Mouse (Mus musculus): ENCODE data around the gene Gm28230.

Gene Gm28230

DNA sequence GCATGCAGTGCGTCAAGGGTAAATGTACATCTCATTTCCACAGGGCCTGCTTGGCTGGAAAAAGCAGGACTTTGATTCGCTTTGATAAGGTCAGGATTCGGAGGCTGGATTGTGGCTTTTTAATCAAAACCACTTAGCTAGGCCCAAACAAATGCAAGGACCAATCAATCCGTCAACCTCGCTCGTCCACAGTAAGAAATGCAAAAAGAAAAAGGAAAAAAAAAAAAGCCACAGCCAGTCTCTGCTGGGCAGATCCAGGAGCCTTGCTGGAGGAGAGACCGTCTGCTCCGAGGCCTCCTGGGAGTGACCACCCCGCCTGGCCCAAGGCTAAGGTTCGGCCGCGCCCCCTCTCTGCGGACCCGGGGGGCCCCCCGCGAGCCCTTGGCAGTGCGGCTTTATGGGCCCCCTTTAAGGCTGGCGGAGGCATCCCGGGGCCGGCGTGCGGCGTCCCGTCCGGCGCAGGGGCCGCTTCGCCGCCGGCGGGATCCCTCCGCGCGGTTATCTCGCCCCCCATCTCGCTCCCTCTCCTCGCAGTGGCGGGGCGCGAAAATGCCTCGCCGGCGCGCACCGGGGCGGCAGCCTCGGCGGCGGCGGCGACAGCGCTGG, 22.0 kb upstream of the Gm28230 start, which contains the start of gene Hoxd8:
TSS of gene Hoxd8 (plus strand) at position 223 of the 606 bp plus-strand sequence.
- DNase-seq (ENCODE audit: low spot score) = no peak

DNA sequence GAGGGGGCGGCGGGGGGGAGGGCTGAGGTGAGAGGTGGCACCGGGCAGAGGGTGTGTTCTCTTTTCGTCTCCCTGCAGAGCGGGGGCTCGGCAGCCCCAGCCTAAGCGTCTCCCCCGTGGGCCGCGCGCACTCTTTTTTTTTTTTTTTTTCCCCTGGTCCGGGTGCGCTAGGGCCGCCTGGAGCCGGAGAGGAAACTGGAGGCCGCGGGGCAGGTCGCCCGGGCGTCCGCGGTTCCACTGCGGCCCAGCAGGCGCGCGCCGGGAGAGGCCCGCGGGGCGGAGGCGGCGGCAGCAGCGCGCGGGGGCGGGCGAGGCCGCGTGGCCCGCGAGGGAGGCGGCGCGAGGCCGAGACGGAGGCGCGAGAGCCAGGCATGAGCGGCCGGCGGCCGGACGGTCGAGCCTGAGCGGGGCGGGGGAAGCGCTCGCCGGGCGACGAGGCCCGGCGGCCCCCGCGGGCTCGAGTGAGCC, 21.5 kb upstream of the Gm28230 start:
- DNase-seq (ENCODE audit: low spot score) = no peak

DNA sequence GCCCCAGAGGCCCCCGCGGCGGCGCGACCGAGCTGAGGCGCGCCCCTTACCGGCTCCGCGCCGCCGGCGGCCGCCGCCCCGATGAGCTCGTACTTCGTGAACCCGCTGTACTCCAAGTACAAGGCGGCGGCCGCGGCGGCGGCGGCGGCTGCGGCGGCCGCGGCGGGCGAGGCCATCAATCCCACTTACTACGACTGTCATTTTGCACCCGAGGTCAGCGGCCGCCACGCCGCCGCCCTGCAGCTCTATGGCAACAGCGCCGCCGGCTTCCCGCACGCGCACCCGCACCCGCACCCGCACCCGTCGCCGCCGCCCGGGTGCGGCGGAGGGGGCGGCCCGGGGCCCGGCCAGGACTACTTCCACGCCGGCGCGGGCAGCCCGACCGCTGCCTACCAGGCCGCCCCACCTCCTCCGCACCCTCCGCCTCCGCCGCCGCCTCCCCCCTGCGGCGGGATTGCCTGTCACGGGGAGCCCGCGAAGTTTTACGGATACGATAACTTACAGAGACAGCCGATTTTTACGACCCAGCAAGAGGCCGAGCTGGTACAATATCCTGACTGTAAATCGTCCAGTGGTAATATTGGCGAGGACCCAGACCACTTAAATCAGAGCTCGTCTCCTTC, 20.9 kb upstream of the Gm28230 start:
- no peak for DNase-seq (ENCODE audit: low spot score)

DNA sequence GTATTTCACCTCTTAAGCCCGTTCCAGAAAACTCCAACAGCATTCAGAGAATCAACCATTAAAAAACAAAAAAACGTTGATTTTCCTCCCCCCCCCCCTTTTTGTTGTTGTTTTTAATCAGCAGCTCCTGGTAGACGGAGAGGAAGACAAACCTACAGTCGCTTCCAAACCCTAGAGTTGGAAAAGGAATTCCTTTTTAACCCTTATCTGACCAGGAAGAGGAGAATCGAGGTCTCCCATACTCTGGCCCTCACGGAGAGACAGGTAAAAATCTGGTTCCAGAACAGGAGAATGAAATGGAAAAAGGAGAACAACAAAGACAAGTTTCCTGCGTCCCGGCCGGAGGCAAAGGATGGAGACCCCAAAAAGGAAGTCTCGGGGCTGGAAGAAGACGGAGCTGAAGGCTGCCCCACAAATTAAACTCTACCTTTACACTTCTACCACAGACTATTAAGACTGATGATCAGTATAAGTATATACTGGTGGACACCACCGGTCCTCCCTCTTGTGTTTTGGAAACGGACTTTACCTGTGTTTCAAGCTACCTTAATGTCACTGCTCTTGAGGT, 20.1 kb upstream of the Gm28230 start:
- DNase-seq (ENCODE audit: low spot score) = no peak

DNA sequence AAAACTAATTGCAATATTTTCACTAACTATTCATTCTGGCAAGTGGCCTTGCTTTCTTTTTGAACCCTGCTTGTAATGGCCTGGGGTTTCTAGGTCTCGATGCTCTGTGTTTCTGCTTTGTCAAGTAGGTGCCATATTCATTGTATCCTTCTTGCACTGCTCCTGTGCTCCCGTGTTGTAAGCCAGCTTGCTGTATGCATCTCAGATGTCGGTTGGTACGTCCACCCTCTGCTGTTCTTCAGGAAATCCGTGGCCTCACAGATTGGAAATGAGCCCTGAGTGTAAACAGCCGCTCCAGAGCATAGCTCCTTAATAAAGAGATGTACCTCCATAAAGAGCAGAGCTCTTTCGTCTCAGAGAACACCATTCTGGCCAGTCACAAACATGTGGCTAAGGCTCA, 18.9 kb upstream of the Gm28230 start:
- DNase-seq (ENCODE audit: low spot score) = no peak

DNA sequence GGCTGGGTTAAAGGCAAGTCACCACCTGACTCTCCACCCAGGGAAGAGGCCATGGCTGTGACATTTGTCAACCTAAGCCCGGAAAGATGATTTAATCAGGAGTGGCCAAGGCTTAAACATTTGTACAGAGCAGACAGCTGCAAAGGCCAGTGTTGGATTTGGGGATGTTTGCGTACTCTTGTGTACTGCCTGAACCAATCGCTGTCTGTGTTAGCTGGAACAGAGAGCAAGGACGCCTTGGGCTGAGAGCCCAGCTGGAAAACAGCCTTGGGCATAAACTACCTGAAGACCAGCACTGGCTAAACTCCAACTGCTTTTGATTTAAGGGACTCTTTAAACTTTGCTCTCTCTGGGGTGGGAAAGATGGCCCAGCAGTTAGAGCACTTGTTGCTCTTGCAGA, 17.9 kb upstream of the Gm28230 start:
- DNase-seq (ENCODE audit: low spot score) = no peak

DNA sequence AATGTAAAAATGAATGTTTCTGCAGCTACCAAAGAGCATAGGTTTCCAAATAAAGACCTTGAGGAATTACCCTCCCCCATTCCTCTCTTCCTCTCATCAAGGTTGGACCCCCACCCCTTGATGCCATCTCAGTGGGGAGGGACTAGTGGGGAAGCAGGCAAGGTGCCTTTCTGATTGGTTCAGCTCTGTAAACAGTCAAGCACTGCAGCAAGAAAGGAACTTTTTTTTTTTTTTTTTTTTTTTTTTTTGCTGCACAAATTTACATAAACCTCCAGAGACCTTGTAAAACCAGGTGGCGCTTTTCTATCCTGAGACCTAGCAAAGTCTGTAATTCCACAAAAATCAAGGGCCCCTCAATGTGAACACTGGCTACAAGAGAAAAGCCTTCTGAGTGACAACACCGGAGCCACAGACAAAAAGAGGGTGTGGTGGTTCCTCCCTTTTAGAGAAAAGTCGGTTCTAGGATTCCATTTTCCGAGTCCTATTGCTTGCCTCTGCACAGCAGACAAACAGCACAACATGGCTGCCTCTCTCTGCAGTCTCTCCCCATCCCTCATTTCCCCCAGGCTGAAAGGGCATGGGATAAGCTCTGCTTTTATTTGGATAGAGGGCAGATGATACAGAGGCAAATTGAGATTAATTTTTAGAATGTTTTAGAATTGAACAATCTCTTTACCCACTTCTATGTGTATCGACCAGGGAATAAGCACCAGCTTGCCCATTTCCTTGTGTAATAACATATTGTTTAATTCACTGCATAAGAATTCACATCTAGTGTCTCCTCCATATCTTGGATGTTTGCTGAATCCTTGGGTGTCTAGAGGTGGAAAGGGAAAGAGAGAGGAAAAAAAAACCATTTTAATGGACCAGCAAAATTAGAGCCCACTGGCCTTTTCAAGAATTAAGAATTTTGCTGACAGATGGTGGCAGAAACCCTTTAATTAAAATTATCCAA, 16.8 kb upstream of the Gm28230 start:
- no peak for DNase-seq (ENCODE audit: low spot score)

DNA sequence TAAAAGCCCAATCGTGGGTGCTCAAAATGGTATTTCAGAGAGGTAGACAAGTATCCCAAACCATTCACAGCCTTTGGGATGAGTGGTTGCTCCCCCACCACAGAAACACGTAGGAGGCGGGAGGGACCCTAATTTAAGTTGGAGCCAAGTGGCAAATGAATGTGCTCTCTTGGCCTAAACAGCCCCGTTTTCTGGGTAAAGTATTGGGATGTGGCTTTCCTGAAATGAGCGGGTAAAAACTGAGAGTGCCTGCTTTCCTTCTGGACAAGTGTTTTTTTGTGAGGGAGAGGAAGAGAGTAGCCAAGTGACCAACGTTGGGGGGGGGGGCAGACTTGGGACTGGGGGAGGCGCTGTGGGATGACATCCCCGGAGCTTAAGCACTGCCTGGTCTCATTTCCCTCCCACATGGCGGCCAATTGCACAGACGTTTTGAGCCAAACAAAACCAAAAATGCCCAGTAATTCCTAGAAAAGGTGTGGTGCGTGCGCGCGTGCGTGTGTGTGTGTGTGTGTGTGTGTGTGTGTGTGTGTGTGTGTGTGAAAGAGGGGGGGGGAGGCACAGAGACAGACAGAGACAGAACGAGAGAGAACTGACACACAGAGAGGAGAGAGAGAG, 15.5 kb upstream of the Gm28230 start:
- no peak for DNase-seq (ENCODE audit: low spot score)

DNA sequence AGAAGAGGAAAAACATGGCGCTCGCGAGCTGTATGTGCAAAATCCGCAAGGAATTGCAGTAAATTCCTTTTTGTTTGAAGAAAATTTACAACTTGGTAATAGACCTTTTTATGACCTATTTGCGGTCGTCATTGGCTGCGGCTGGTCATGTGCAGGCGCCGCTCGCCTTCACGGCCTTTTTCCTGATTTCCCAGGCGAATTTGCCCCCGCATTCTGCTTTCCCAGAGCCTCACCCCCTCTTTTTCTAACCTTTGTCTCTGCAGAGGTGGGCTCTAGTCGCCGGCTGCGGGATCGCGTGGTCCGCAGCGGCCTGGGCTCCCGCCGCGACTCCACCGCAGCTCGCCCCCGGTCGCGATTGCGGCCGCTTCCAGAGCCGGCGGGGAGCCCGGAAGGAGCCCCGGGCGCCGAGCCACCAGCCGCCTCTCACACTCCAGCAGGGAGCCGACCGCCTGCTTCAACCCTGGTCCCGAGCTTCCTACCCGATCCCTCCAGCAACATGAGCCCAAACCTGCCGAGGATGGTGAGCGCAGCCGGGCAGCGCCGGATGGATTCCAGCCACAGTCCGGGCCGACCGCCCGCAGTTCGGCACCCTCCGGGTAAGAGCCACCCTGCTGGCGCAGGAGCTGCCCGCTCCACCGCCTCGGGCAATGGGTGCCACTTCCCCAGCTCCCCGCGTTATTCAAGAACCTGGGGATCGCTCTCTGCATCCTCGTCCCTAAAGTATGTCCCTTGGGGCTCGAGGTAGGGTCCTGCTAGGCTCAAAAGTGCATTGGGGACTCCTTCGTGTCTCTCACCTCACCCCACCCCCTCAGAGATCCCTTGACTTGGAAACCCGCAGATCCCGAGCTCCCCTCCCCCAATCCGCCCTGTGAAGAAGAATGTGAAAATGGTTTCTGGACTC, 14.6 kb upstream of the Gm28230 start, which contains the start of the genes Hoxd3 and Hoxd4:
TSS of gene Hoxd3 (plus strand) at position 207 of the 901 bp plus-strand sequence.
TSS of gene Hoxd4 (plus strand) at position 209 of the 901 bp plus-strand sequence.
- no peak for DNase-seq (ENCODE audit: low spot score)

DNA sequence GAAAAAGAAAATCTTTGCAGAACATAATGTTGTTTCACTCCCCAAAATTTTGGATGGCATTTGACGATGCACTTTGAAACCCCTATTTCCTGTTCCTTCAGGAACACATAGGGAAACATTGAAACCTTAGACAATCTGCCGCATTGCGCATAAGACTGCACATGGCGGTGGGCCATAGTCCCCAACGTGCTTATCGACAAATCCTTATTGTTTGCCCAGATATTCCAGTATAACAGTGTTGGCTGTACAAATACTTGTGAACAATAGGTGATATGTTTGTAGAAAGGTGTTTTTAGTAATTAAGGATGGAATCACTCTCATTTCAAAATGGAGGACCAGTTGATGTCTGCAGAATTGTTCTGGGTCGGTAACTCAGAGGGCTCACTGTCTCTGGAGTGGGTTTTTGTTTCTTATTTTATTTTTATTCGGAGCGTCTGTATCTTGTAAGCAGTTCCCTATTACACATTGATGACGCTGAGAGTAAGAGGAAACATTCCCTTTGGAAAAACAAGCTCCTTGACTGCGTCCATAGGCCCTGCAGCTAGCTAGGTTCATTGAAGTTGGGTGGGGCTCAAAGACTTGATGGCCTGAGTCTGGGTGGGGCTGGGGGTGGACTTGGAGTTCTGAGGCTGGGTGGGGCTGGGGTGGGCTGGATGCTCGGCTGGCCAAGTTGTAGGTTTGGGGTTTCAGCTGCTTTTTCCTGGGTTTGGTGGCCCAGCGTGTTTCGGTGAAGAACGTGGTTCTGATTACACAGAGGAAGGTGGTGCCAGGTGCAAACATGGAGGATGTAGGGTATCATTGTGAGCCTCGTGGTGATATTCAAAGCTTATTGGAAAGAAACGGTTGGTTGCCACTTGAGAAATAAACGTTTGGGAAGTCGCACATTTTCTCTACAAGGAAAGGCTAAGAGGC, 13.0 kb upstream of the Gm28230 start:
- DNase-seq (ENCODE audit: low spot score) = no peak

DNA sequence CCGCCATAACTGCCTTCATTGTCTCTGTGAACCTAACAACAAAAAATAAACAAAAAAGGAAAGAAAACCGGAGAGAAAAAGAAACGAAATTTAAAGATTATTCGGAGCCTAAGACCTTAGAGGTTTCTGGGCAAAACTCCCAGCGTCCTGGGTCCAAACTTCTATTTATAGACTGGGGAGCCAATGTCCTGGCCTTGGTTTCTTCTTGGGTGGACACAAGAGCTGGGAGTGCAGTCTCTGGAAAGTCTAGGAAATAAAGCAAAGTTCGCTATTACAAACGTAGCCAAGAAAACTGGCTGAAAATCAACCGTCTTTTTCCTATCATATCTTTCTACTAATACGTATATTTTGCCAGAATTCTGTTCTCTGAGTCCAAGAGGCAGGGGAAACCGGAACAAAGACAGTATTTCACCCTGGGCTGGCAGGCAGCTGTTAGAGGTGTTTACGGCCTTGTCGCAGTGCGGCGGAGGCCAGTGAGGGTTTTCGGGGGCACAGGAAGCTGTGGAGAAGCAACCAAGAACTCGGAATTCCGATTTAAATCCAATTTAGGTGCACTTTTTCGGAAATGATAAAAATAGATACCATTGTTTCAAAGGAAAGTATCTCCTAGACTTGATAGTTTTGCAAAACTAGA, 12.3 kb upstream of the Gm28230 start:
- no peak for DNase-seq (ENCODE audit: low spot score)

DNA sequence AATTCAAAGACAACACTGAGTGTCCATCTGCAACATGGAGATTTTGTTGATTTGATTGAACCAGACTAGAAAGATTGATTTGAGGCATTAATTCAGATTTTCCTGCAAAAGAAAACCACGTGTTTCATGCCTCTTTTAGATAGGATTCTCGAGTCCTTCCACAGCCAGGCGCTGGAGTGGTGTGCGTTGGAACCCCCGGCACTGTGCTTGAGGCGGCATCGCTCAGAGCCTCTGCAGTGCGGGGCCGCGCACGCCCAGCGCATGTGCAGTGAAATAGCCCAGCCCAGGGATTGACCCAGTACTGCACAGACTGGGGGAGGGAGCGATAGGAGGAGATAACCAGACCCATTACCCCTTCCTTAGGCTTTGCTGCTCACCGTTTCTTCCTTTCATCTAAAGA, 11.6 kb upstream of the Gm28230 start:
- DNase-seq (ENCODE audit: low spot score) = no peak

DNA sequence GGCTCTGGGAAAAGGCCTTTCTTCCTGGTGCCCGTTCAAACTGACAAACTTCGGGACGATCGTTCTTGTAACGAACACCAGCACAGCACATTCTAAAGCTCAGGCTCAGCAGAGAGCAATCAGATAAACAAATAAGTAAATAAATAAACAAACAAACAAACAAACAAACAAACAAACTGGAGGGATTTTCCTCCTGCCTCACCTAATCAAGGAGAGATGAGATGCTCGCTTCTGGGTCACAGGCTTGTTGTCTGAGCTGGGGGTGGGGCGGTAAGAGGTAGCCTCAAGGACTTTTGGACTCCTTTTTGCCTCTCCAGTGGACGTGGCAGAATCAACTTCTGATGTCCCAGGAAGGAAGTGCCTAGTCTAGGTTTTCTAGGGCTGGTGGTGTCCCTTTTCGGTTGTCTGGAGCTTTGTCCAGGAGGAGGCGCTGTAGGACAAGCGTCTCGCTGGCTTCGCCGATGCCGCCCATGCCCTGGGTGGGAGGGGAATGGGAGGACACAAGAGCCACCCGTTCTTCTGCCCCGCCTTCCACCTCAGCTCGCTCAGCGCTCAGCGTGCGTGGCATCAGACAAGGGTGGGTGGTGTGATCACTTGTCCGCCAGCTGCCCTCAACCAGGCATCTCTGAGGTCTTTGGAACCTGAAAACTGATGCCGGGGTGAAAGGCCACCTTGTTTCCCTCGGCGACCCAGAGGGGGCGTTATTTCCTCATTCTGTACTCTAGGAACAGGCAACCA, 10.9 kb upstream of the Gm28230 start:
- no peak for DNase-seq (ENCODE audit: low spot score)

DNA sequence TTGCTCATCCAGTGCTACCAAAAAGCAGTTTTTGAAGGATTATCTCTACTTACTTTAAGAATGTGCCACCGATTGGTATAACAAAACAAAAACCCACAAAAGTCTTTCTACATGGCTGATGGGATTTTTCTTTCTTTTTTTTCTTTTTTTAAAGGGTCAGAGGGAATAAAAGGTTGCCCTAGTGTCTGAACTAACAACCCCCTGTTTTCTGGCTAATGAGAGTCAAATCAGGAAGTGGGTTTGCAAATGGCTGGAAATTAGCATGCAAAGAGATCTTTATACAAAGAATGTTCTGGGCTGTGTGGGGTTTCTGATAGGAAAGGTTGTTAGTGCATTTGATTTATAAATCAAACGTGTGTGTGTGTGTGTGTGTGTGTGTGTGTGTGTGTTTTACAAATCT, 6.1 kb upstream of the Gm28230 start:
- no peak for DNase-seq (ENCODE audit: low spot score)

DNA sequence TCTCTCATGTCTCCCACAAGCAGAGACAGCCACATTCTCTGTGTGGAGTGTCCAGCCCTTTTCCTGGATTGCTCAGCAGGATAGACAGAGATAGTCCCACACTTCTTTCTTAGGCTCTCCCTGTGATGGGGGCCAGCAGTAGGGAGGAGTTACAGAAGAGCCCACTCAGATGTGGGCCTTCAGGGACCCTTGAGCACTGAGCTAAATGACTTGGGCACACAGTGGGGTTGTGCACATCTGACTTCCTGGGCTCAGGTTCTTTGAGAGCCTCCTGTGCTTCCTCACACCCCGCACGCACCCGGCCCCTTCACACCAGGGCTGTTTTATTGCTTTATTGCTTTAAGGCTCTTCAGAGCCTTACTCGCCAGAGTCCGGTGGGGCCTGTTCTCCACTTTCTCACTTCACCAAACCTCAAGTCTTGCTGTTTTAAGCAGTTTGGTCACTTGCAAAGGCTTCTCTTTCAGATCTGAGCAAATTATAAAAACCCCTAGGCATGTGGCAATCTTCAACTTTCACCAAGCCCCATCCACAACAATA, 5.5 kb upstream of the Gm28230 start:
- DNase-seq (ENCODE audit: low spot score) = no peak

DNA sequence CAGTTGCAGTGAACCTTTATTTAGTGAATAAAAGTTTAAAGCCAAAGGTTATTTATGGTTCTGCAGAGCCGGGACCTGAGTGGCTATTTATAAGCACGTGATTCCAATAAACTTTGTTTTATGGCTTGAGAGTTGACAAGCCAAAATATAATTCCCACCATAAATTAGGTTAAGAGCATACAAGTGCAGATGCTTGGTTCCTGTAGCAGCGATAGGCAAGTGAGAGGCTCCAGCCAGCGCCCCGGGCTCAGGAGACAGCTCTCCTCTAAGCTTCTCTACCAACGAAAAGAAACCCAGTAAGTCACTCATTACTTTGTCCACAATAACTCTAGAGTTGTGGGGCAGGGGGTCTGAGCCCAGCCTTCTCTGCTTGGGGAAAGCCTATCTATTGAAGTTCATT, 4.6 kb upstream of the Gm28230 start:
- DNase-seq (ENCODE audit: low spot score) = no peak

DNA sequence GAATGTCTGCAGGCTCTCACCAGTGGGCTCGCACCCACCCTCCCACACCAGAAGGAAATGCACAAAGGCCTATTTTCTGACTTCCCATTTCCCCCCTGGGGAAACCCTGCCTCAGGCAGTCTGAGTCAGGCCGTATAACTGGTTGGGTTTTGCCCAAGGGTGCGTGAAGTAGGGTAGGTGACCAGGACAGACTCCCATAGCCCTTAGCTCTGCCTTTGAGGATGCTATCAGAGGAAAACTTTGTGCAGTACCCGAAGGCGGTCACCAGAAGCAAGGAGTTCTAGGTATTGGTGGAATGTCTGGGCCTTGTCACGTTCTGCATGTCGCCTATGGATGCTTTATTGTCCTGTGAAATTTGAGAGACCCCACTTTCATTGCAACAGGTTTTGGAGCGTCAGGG, 3.6 kb upstream of the Gm28230 start:
- DNase-seq (ENCODE audit: low spot score) = no peak

Measured in ovary, postnatal 10 days (tissue).